In genomic region chr19:6949951-6950350, GRCm38 (mm10) we compare ENCODE assay signal across 7 mouse cellular contexts. TPM values are rescaled to one million over a fixed set of nuclear protein-coding genes. Genes with fewer than 3 reads are reported as not detected.
DNase-seq lines count a peak whose midpoint lies in the region; ATAC-seq and TF ChIP-seq lines count a peak whose summit lies in the region.

No protein-coding gene starts in this region.

- no peaks in the 10 kb centered on the region for H3K27me3 ChIP-seq in lung, embryonic 15.5 days
- H3K27me3 ChIP-seq in forebrain, embryonic 14.5 days (replicated peaks; ENCODE audit: control insufficient read depth, insufficient read depth, low read length), result no peaks in the 10 kb centered on the region
- no peaks in the 10 kb centered on the region for H3K27me3 ChIP-seq in limb, embryonic 14.5 days (ENCODE audit: control insufficient read depth, insufficient read depth, low read length)
- H3K27me3 ChIP-seq in stomach, embryonic 14.5 days (ENCODE audit: control insufficient read depth, insufficient read depth, low read length), result no peaks in the 10 kb centered on the region

- TF ChIP-seq POLR2A in limb, embryonic 14.5 days (IDR thresholded peaks at IDR 0.05; ENCODE audit: borderline replicate concordance, extremely low read depth, insufficient read depth, insufficient read length), result no peak

- ATAC-seq in lung, embryonic 15.5 days (ENCODE audit: borderline replicate concordance, extremely low read depth, low FRiP score, low TSS enrichment), result no peak
- ATAC-seq in forebrain, embryonic 14.5 days, result no peak
- ATAC-seq in limb, embryonic 14.5 days (ENCODE audit: low FRiP score, low read depth), result no peak
- ATAC-seq in stomach, embryonic 14.5 days (ENCODE audit: insufficient number of reproducible peaks, insufficient read depth, low FRiP score, low read depth), result no peak
- ATAC-seq in inflammation-experienced regulatory T-cells, adult 6 months, result no peak

- 51% methylated on average over 5 of the region's 5 CpGs for whole genome bisulfite sequencing in lung, embryonic 15.5 days
- 57% methylated on average over 5 of the region's 5 CpGs for WGBS in forebrain, embryonic 14.5 days
- WGBS in limb, embryonic 14.5 days, result 67% methylated on average over 5 of the region's 5 CpGs
- WGBS in stomach, embryonic 14.5 days, result 55% methylated on average over 5 of the region's 5 CpGs

- no peaks in the 10 kb centered on the region for H3K9me3 ChIP-seq in lung, embryonic 15.5 days
- no peaks in the 10 kb centered on the region for H3K9me3 ChIP-seq in forebrain, embryonic 14.5 days (replicated peaks; ENCODE audit: control insufficient read depth, low read length)
- H3K9me3 ChIP-seq in limb, embryonic 14.5 days (ENCODE audit: control insufficient read depth, low read length), result no peaks in the 10 kb centered on the region
- no peaks in the 10 kb centered on the region for H3K9me3 ChIP-seq in stomach, embryonic 14.5 days (ENCODE audit: control insufficient read depth, low read depth, low read length)

- H3K4me2 ChIP-seq in lung, embryonic 15.5 days, result peak overlapping the region; percentile 79
- peak overlapping the region; percentile 94 for H3K4me2 ChIP-seq in forebrain, embryonic 14.5 days (ENCODE audit: low read length)
- H3K4me2 ChIP-seq in limb, embryonic 14.5 days (replicated peaks; ENCODE audit: low read depth, low read length, severe bottlenecking), result peak overlapping the region; percentile 98
- H3K4me2 ChIP-seq in stomach, embryonic 14.5 days (replicated peaks; ENCODE audit: low read depth, low read length), result peak overlapping the region; percentile 93

- H3K4me3 ChIP-seq in lung, embryonic 15.5 days, result peak overlapping the region; percentile 65
- H3K4me3 ChIP-seq in forebrain, embryonic 14.5 days (ENCODE audit: low read depth, low read length), result peak overlapping the region; percentile 58
- H3K4me3 ChIP-seq in limb, embryonic 14.5 days (replicated peaks; ENCODE audit: low read length), result peak overlapping the region; percentile 62
- H3K4me3 ChIP-seq in stomach, embryonic 14.5 days (ENCODE audit: low read depth, low read length), result peak overlapping the region; percentile 57

- peaks cover 15% of the 10 kb centered on the region for H3K36me3 ChIP-seq in lung, embryonic 15.5 days
- H3K36me3 ChIP-seq in forebrain, embryonic 14.5 days (ENCODE audit: control insufficient read depth, insufficient read depth, low read length), result peaks cover 10% of the 10 kb centered on the region; the same call in 1 of the 2 replicates
- peaks cover 26% of the 10 kb centered on the region for H3K36me3 ChIP-seq in limb, embryonic 14.5 days (ENCODE audit: control insufficient read depth, insufficient read depth, low read length)
- peaks cover 14% of the 10 kb centered on the region; the same call in 1 of the 2 replicates for H3K36me3 ChIP-seq in stomach, embryonic 14.5 days (ENCODE audit: control insufficient read depth, insufficient read depth, low read length)

- no peak overlapping the region for H3K27ac ChIP-seq in lung, embryonic 15.5 days
- 0 out of 2 replicates have a peak overlapping the region, but pooled peaks have one; percentile 94 for H3K27ac ChIP-seq in forebrain, embryonic 14.5 days (ENCODE audit: low read depth, low read length)
- peak overlapping the region; percentile 92; the same call in 1 of the 2 replicates for H3K27ac ChIP-seq in limb, embryonic 14.5 days (replicated peaks; ENCODE audit: low read depth, low read length)
- H3K27ac ChIP-seq in stomach, embryonic 14.5 days (ENCODE audit: low read length), result peak overlapping the region; percentile 97; the same call in 1 of the 2 replicates

- peaks cover 30% of the 10 kb centered on the region for H3K4me1 ChIP-seq in lung, embryonic 15.5 days
- peaks cover 12% of the 10 kb centered on the region for H3K4me1 ChIP-seq in forebrain, embryonic 14.5 days (ENCODE audit: control insufficient read depth, insufficient read depth, low read length)
- H3K4me1 ChIP-seq in limb, embryonic 14.5 days (ENCODE audit: control insufficient read depth, insufficient read depth, low read length), result peaks cover 18% of the 10 kb centered on the region
- peaks cover 20% of the 10 kb centered on the region for H3K4me1 ChIP-seq in stomach, embryonic 14.5 days (ENCODE audit: control insufficient read depth, insufficient read depth, low read length)

- H3K9ac ChIP-seq in lung, embryonic 15.5 days, result peak overlapping the region; percentile 68
- H3K9ac ChIP-seq in forebrain, embryonic 14.5 days (ENCODE audit: low read length), result peak overlapping the region; percentile 80
- peak overlapping the region; percentile 70; the same call in 1 of the 2 replicates for H3K9ac ChIP-seq in limb, embryonic 14.5 days (ENCODE audit: low read depth, low read length, severe bottlenecking)
- peak overlapping the region; percentile 61; the same call in 1 of the 2 replicates for H3K9ac ChIP-seq in stomach, embryonic 14.5 days (replicated peaks; ENCODE audit: low read depth, low read length)

- DNase-seq in lung, postnatal 36 days, result no peak
- no peak for DNase-seq in forebrain, embryonic 14.5 days (ENCODE audit: low spot score)
- no peak for DNase-seq in limb, embryonic 14.5 days (ENCODE audit: low spot score)
- no peak for DNase-seq in Muller cell, postnatal 12 days (ENCODE audit: inconsistent ontology term)

RNA-seq across cellular contexts. Expression of gene Gpr137, which starts 7.7 kb away (rescaled TPM):
- polyA plus RNA-seq in lung, embryonic 15.5 days (2015; fragmentation: Nextera tagmentation; extraction: Ambion mirVana), result 28.1 and 31.0 TPM in 2 replicates
- polyA plus RNA-seq in forebrain, embryonic 14.5 days (2014; fragmentation: Nextera tagmentation; extraction: Ambion mirVana), result 38.1 and 45.0 TPM in 2 replicates
- 56.8 and 72.3 TPM in 2 replicates for polyA plus RNA-seq in limb, embryonic 14.5 days (2012; rRNA removed)
- polyA plus RNA-seq in limb, embryonic 14.5 days (2014; fragmentation: Nextera tagmentation; extraction: Ambion mirVana), result 28.5 and 31.8 TPM in 2 replicates
- 21.8 and 24.8 TPM in 2 replicates for polyA plus RNA-seq in stomach, embryonic 14.5 days (2014; fragmentation: Nextera tagmentation; extraction: Ambion mirVana)
- 10 to 100 TPM in 1 of 3 experiments, 1 to 10 TPM in 2; 4.6 to 13.0 (median 9.1) TPM for polyA plus RNA-seq in inflammation-experienced regulatory T-cells, adult 6 months (2017; shearing (Covaris generic))

RNA-seq across cellular contexts. Expression of gene Bad, which starts 8.3 kb away (rescaled TPM):
- 74.4 and 80.0 TPM in 2 replicates for polyA plus RNA-seq in lung, embryonic 15.5 days (2015; fragmentation: Nextera tagmentation; extraction: Ambion mirVana)
- polyA plus RNA-seq in forebrain, embryonic 14.5 days (2014; fragmentation: Nextera tagmentation; extraction: Ambion mirVana), result 77.0 and 81.1 TPM in 2 replicates
- polyA plus RNA-seq in limb, embryonic 14.5 days (2012; rRNA removed), result 75.1 and 76.5 TPM in 2 replicates
- 77.5 and 80.8 TPM in 2 replicates for polyA plus RNA-seq in limb, embryonic 14.5 days (2014; fragmentation: Nextera tagmentation; extraction: Ambion mirVana)
- polyA plus RNA-seq in stomach, embryonic 14.5 days (2014; fragmentation: Nextera tagmentation; extraction: Ambion mirVana), result 69.1 and 70.8 TPM in 2 replicates
- polyA plus RNA-seq in inflammation-experienced regulatory T-cells, adult 6 months (2017; shearing (Covaris generic)), result 10 to 100 TPM; 42.9 to 55.0 (median 47.6) TPM

RNA-seq across cellular contexts. Expression of gene Kcnk4, which starts 15.6 kb away (rescaled TPM):
- 0.13 and 0.22 TPM in 2 replicates for polyA plus RNA-seq in lung, embryonic 15.5 days (2015; fragmentation: Nextera tagmentation; extraction: Ambion mirVana)
- 0.77 and 0.98 TPM in 2 replicates for polyA plus RNA-seq in forebrain, embryonic 14.5 days (2014; fragmentation: Nextera tagmentation; extraction: Ambion mirVana)
- 0.91 and 1.1 TPM in 2 replicates for polyA plus RNA-seq in limb, embryonic 14.5 days (2012; rRNA removed)
- polyA plus RNA-seq in limb, embryonic 14.5 days (2014; fragmentation: Nextera tagmentation; extraction: Ambion mirVana), result 1.1 TPM in 2 replicates
- polyA plus RNA-seq in stomach, embryonic 14.5 days (2014; fragmentation: Nextera tagmentation; extraction: Ambion mirVana), result 0.35 and 0.95 TPM in 2 replicates
- polyA plus RNA-seq in inflammation-experienced regulatory T-cells, adult 6 months (2017; shearing (Covaris generic)), result not detected

RNA-seq across cellular contexts. Expression of gene Catsperz, which starts 24.8 kb away (rescaled TPM):
- polyA plus RNA-seq in lung, embryonic 15.5 days (2015; fragmentation: Nextera tagmentation; extraction: Ambion mirVana), result 2.5 and 3.4 TPM in 2 replicates
- 0.45 and 1.1 TPM in 2 replicates for polyA plus RNA-seq in forebrain, embryonic 14.5 days (2014; fragmentation: Nextera tagmentation; extraction: Ambion mirVana)
- 2.8 and 5.6 TPM in 2 replicates for polyA plus RNA-seq in limb, embryonic 14.5 days (2012; rRNA removed)
- 3.6 and 5.4 TPM in 2 replicates for polyA plus RNA-seq in limb, embryonic 14.5 days (2014; fragmentation: Nextera tagmentation; extraction: Ambion mirVana)
- polyA plus RNA-seq in stomach, embryonic 14.5 days (2014; fragmentation: Nextera tagmentation; extraction: Ambion mirVana), result 1.5 and 1.8 TPM in 2 replicates
- under 1 TPM in 1 of 3 experiments, not detected in 2; 0.59 TPM for polyA plus RNA-seq in inflammation-experienced regulatory T-cells, adult 6 months (2017; shearing (Covaris generic))

RNA-seq across cellular contexts. Expression of gene Ppp1r14b, which starts 24.8 kb away (rescaled TPM):
- 141 and 160 TPM in 2 replicates for polyA plus RNA-seq in lung, embryonic 15.5 days (2015; fragmentation: Nextera tagmentation; extraction: Ambion mirVana)
- polyA plus RNA-seq in forebrain, embryonic 14.5 days (2014; fragmentation: Nextera tagmentation; extraction: Ambion mirVana), result 180 and 194 TPM in 2 replicates
- polyA plus RNA-seq in limb, embryonic 14.5 days (2012; rRNA removed), result 277 and 304 TPM in 2 replicates
- polyA plus RNA-seq in limb, embryonic 14.5 days (2014; fragmentation: Nextera tagmentation; extraction: Ambion mirVana), result 249 and 282 TPM in 2 replicates
- polyA plus RNA-seq in stomach, embryonic 14.5 days (2014; fragmentation: Nextera tagmentation; extraction: Ambion mirVana), result 99.5 and 103 TPM in 2 replicates
- polyA plus RNA-seq in inflammation-experienced regulatory T-cells, adult 6 months (2017; shearing (Covaris generic)), result 10 to 100 TPM; 18.2 to 35.2 (median 29.7) TPM
